Mouse (Mus musculus): ENCODE data around the gene Mief1. TPM values are rescaled to one million over a fixed set of nuclear protein-coding genes. Genes with fewer than 3 reads are reported as not detected.

Mief1 gene
- polyA plus RNA-seq, 1 experiment from 2014 or later: 16.2 TPM

DNA sequence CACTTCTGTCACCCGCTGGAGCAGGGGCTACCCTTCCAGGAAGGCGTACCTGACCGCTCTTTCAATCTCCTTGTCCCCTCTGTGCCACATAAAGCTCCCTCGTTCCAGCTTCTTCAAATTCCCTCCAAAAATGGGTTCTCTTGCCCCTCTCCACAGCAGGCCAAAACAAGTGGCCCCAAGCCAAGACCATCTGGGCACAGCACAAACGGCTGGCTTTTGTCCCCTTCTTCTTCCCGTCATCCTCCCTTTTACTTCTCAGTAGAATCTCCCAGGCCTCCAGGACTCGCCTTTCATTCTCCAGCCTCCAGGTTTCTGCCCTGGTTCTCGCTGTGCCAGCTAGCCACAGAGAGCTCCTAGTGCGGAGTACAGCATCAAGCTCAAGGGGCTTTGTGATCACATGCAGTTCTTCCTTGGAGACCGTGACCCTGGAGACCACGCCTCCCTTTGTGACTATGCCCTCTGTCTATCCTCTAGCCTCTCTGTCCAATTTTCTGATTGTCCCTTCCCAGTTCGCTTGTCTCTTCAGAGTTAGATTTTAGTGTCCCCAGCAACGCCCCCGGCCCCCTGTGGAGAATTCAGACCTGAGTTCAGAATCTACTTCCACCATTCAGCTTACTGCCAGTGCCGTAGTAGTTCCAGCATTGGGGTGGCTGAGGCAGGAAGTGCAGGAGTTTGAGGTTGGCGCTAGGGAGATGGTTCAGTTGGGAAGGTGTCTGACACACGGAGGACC is 5.6 kb upstream of the Mief1 start:
- no peaks in the 10 kb centered on the region for H3K9me3 ChIP-seq (replicated peaks)
- H3K9ac ChIP-seq: no peak overlapping the region
- peaks cover 15% of the 10 kb centered on the region for H3K4me1 ChIP-seq (replicated peaks)
- H3K36me3 ChIP-seq (replicated peaks): no peaks in the 10 kb centered on the region
- ATAC-seq (ENCODE audit: insufficient read depth): no peak
- H3K4me2 ChIP-seq: no peak overlapping the region
- no peak overlapping the region for H3K27ac ChIP-seq (replicated peaks)
- no peak overlapping the region for H3K4me3 ChIP-seq (replicated peaks)
- 68% methylated on average over 17 of the region's 17 CpGs for WGBS (ENCODE audit: insufficient replicate concordance)
- 0 out of 2 replicates have a peak, but pooled peaks cover 5% of the 10 kb centered on the region for H3K27me3 ChIP-seq

DNA sequence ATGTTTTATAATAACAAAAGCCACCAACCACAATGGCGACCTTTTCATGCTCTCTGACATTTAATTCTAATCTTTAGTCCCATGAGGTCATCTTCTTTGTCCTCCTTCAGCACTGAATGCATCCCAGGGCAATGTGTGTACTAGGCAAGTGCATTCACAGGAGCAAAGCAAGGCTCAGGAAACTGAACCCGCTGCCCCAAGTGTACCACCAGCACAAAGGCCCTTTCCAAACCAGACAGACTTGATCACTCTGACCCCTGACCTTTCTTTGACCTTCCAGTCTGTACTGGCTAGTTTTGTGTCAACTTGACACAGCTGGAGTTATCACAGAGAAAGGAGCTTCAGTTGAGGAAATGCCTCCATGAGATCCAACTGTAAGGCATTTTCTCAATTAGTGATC is 1.5 kb upstream of the Mief1 start:
- no peak overlapping the region for H3K4me2 ChIP-seq
- no peaks in the 10 kb centered on the region for H3K9me3 ChIP-seq (replicated peaks)
- H3K36me3 ChIP-seq (replicated peaks): peaks cover 21% of the 10 kb centered on the region
- peaks cover 36% of the 10 kb centered on the region for H3K4me1 ChIP-seq (replicated peaks)
- H3K9ac ChIP-seq: no peak overlapping the region
- H3K27me3 ChIP-seq: 0 out of 2 replicates have a peak, but pooled peaks cover 5% of the 10 kb centered on the region
- H3K4me3 ChIP-seq (replicated peaks): no peak overlapping the region
- 67% methylated on average over 2 of the region's 2 CpGs for WGBS (ENCODE audit: insufficient replicate concordance)
- H3K27ac ChIP-seq (replicated peaks): no peak overlapping the region
- ATAC-seq (ENCODE audit: insufficient read depth): no peak

DNA sequence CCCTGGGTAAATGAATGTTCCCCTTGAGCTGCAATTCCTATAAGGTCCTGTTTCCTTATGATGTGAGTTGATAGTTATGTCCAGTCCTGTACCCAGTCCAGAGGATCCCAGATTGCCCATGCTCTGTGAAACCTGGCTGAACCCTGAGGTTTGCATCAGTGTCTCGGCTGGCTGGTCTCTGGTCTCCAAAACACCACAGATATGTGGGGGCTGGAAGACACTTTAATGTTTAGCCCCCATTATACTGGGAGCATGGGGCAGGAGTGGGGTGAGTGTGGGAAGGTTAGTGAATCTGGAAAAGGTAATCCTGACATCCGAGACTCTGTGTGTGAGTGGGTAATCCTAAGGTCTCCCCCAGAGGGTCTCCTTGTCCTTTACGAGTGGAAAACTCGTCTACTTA is 765 bp upstream of the Mief1 start:
- Histone ChIP-seq H3K27me3 (0 out of 2 replicates have a peak, but pooled peaks cover 5% of the 10 kb centered on the region), H3K27ac (replicated peaks) (peak overlapping the region; percentile 91), H3K4me1 (replicated peaks) (peaks cover 36% of the 10 kb centered on the region), H3K4me2 (peak overlapping the region; percentile 71), H3K9ac (peak overlapping the region; percentile 50), H3K4me3 (replicated peaks) (peak overlapping the region; percentile 95; the same call in 1 of the 2 replicates), H3K9me3 (replicated peaks) (no peaks in the 10 kb centered on the region), H3K36me3 (replicated peaks) (peaks cover 27% of the 10 kb centered on the region)
- 67% methylated on average over 4 of the region's 4 CpGs for WGBS (ENCODE audit: insufficient replicate concordance)
- ATAC-seq (ENCODE audit: insufficient read depth): no peak

DNA sequence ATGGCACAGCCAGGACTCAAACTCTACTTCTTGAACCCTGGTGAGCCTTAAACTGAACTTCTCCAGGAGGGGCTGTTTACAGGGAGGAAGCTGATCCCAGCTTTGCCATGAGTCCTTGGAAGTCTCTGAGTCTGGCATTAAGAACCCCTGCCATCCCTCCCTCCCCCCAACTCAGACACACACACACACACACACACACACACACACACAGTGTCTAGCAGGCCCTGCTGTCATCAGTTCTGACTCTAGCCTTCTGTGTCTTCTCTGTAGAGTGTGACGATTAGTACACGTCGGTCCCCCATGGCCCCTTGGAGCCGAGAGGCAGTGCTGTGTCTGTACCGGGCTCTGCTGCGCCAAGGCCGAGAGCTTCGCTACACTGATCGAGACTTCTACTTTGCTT is 1.7 kb downstream of the Mief1 start, which contains the start of gene AC140267.1:
TSS of gene AC140267.1 (plus strand) at position 301 of the 400 bp plus-strand sequence.
- peaks cover 45% of the 10 kb centered on the region for H3K36me3 ChIP-seq (replicated peaks)
- WGBS (ENCODE audit: insufficient replicate concordance): 88% methylated on average over 9 of the region's 9 CpGs
- ATAC-seq (ENCODE audit: insufficient read depth): no peak
- peak within 1 kb of the TSS; percentile 86 for H3K4me2 ChIP-seq
- H3K27ac ChIP-seq (replicated peaks): peak within 1 kb of the TSS; percentile 87
- H3K9me3 ChIP-seq (replicated peaks): no peaks in the 10 kb centered on the region
- H3K9ac ChIP-seq: peak within 1 kb of the TSS; percentile 86
- H3K4me3 ChIP-seq (replicated peaks): peak within 1 kb of the TSS; percentile 95
- peaks cover 36% of the 10 kb centered on the region for H3K4me1 ChIP-seq (replicated peaks)
- no peaks in the 10 kb centered on the region for H3K27me3 ChIP-seq

DNA sequence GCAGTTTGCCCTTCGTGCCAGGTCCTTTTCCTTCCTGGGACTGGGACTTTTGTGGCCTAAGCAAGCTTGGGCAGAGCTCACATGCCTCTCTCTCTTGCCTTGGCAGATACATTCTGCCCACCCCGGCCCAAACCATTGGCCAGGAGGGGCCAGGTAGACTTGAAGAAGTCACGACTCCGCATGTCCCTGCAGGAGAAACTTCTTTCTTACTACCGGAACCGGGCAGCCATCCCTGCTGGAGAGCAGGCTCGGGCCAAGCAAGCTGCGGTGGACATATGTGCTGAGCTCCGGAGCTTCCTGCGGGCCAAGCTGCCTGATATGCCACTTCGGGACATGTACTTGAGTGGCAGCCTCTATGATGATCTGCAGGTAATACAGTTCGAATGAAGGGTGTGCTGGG is 14.3 kb downstream of the Mief1 start:
- Histone ChIP-seq H3K9me3 (replicated peaks) (no peaks in the 10 kb centered on the region), H3K4me3 (replicated peaks) (no peak overlapping the region), H3K4me2 (no peak overlapping the region), H3K4me1 (replicated peaks) (peaks cover 52% of the 10 kb centered on the region), H3K9ac (no peak overlapping the region), H3K27me3 (no peaks in the 10 kb centered on the region), H3K27ac (replicated peaks) (peak overlapping the region; percentile 2; the same call in 1 of the 2 replicates), H3K36me3 (replicated peaks) (peaks cover 93% of the 10 kb centered on the region)
- 90% methylated on average over 12 of the region's 12 CpGs for WGBS (ENCODE audit: insufficient replicate concordance)
- ATAC-seq (ENCODE audit: insufficient read depth): no peak

DNA sequence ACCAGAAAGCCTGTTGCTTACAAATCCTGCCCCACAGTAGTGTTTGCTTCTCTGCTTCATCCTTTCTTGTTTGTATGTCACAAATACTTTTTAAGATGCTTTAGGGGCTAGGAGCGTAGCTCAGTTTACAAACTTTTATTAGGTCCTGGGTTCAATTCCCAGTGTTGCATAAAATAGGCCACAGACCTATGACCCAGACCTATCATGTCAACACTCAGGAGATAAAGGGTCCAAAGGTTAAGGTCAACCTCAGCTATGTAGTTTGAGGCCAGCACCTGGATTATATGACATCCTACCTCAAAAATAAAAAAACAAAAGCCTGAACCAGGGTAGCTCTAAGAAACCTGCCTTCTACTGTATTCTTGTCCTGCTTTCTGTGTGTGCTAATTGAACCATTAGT is 14.8 kb downstream of the Mief1 start:
- WGBS (ENCODE audit: insufficient replicate concordance): 85% methylated on average over 1 of the region's 1 CpGs
- Histone ChIP-seq H3K27ac (replicated peaks) (peak overlapping the region; percentile 93), H3K36me3 (replicated peaks) (peaks cover 93% of the 10 kb centered on the region), H3K4me3 (replicated peaks) (no peak overlapping the region), H3K4me1 (replicated peaks) (peaks cover 57% of the 10 kb centered on the region), H3K9me3 (replicated peaks) (no peaks in the 10 kb centered on the region), H3K27me3 (no peaks in the 10 kb centered on the region), H3K4me2 (no peak overlapping the region), H3K9ac (no peak overlapping the region)
- ATAC-seq (ENCODE audit: insufficient read depth): no peak

DNA sequence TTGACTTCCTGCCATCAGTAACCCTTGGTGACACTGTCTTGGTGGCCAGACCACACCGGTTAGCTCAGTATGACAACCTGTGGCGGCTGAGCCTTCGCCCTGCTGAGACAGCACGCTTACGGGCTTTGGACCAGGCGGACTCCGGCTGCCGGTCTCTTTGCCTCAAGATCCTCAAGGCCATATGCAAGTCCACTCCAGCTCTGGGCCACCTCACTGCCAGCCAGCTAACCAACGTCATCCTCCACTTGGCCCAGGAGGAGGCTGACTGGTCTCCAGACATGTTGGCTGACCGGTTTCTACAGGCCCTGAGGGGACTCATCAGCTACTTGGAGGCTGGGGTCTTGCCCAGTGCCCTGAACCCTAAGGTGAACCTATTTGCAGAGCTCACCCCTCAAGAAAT is 15.9 kb downstream of the Mief1 start:
- Histone ChIP-seq H3K4me1 (replicated peaks) (peaks cover 67% of the 10 kb centered on the region), H3K9ac (peak overlapping the region; percentile 47; the same call in 1 of the 2 replicates), H3K9me3 (replicated peaks) (no peaks in the 10 kb centered on the region), H3K27ac (replicated peaks) (peak overlapping the region; percentile 93), H3K27me3 (no peaks in the 10 kb centered on the region), H3K4me2 (peak overlapping the region; percentile 66), H3K4me3 (replicated peaks) (0 out of 2 replicates have a peak overlapping the region, but pooled peaks have one; percentile 3), H3K36me3 (replicated peaks) (peaks cover 82% of the 10 kb centered on the region)
- ATAC-seq (ENCODE audit: insufficient read depth): no peak
- 83% methylated on average over 10 of the region's 10 CpGs for WGBS (ENCODE audit: insufficient replicate concordance)

DNA sequence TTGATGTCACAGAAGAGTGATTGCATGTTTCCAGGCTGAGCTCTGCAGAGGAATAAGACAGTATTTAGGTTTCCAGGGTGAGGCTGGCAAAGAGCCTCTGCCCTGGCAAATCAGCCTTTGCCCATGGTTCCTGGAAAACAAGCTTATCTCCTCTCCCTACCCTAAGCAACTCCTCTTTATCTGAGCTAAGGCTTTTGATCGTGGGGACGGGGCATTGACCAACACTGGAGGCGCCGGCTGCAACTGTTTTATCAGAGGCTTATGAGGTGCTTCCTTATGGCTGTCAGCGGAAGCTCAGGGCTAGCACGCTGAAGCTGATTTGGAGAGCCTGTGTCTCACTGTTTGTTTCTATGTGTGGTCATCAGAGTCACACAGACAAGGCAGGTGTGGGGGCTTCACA is 16.8 kb downstream of the Mief1 start:
- peaks cover 75% of the 10 kb centered on the region for H3K36me3 ChIP-seq (replicated peaks)
- 24% methylated on average over 6 of the region's 6 CpGs for WGBS (ENCODE audit: insufficient replicate concordance)
- peak; percentile 26 for ATAC-seq (ENCODE audit: insufficient read depth)
- H3K27ac ChIP-seq (replicated peaks): peak overlapping the region; percentile 93
- H3K4me3 ChIP-seq (replicated peaks): peak overlapping the region; percentile 28
- H3K9me3 ChIP-seq (replicated peaks): no peaks in the 10 kb centered on the region
- H3K27me3 ChIP-seq: no peaks in the 10 kb centered on the region
- peak overlapping the region; percentile 47 for H3K9ac ChIP-seq
- H3K4me2 ChIP-seq: peak overlapping the region; percentile 66
- H3K4me1 ChIP-seq (replicated peaks): peaks cover 68% of the 10 kb centered on the region

DNA sequence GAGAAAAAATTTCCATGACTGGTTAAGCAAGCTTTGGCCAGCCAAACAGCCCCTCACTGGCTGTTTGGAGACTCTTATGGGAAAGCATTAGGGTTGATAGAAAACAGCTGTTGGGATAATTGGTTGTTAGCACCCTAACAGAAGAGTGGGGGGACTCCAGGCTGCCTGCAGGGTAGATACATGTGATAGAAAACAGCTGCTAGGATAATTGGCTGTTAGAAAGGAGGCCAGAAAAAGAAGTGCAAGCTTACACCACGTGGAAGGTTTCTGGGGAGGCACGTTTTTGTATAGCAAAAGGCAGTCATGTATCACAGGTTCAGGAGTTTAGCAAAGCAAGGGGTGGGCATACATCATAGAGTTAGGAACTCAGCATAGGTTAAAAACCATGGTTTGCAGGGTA is 19.7 kb downstream of the Mief1 start:
- H3K4me1 ChIP-seq (replicated peaks): peaks cover 83% of the 10 kb centered on the region
- H3K9ac ChIP-seq: no peak overlapping the region
- peak overlapping the region; percentile 92; the same call in 1 of the 2 replicates for H3K4me3 ChIP-seq (replicated peaks)

DNA sequence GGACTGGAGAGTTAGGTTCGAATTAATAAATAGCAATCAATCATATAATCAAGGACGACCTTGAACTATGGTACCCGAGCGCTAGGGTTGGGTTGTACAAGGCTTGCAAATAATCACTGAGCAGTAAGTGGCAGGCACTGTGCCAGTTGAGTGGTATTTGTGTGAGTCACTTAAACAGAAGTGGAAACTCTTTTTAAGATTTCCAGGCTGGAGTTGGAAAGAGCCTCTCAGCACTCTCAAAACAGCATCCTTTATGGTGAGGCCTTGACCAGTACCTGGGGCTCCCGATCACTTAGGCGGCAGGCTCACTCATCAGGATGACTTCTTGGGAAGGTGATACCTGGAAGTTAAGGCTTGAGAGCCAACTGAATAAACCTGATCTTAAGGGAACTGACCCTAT is 20.4 kb downstream of the Mief1 start:
- H3K9me3 ChIP-seq (replicated peaks): no peaks in the 10 kb centered on the region
- peak overlapping the region; percentile 99 for H3K27ac ChIP-seq (replicated peaks)
- H3K9ac ChIP-seq: peak overlapping the region; percentile 80
- peak overlapping the region; percentile 92 for H3K4me2 ChIP-seq
- peaks cover 72% of the 10 kb centered on the region for H3K36me3 ChIP-seq (replicated peaks)
- WGBS (ENCODE audit: insufficient replicate concordance): 46% methylated on average over 6 of the region's 6 CpGs
- no peak for ATAC-seq (ENCODE audit: insufficient read depth)
- H3K4me1 ChIP-seq (replicated peaks): peaks cover 83% of the 10 kb centered on the region
- H3K27me3 ChIP-seq: no peaks in the 10 kb centered on the region
- H3K4me3 ChIP-seq (replicated peaks): peak overlapping the region; percentile 92

More for the DNA sequence above, 19.7 kb downstream of the Mief1 start:
- H3K27me3 ChIP-seq: no peaks in the 10 kb centered on the region
- no peaks in the 10 kb centered on the region for H3K9me3 ChIP-seq (replicated peaks)
- H3K36me3 ChIP-seq (replicated peaks): peaks cover 73% of the 10 kb centered on the region
- peak overlapping the region; percentile 92 for H3K4me2 ChIP-seq
- ATAC-seq (ENCODE audit: insufficient read depth): no peak
- 54% methylated on average over 2 of the region's 2 CpGs for WGBS (ENCODE audit: insufficient replicate concordance)
- peak overlapping the region; percentile 99 for H3K27ac ChIP-seq (replicated peaks)

DNA sequence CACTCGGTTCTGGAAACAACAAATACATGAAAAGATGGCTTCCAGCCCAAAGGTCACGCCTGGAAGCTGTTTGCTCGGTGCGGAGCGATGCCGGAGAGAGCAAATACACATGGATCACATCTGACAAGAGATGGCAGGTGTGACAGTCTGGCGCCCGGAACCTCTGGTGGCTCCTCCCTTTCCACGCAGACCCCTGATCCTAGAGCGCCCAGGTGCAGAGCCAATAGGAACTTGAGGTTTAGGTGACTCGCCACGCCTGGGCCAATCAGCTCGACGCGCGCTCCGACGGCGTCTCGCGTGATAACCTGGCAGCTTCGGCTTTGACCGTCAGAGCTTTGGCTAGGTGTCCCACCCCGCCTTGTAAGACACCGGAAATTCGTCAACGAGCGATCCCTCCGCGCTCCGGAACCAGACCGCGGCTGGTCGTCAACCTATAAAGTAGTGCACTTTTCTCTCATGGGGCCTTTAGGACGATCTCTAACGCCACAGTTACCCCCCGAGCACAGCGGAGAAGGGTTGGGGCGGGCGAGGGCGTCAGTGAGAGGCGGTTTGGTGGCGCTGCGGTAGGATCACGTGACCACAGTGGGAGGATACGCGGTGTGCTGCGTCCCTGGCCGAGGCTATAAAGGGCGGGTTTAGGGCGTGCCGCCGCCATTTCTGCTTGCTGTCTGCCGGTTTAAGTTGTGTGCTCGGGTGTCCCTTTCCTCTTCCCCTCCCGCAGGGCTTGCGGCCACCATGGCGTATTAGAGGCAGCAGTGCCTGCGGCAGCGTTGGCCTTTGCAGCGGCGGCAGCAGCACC is 21.2 kb downstream of the Mief1 start, which contains the start of gene Atf4:
TSS of gene Atf4 (plus strand) at position 338 of the 799 bp plus-strand sequence.
- Histone ChIP-seq H3K9me3 (replicated peaks) (no peaks in the 10 kb centered on the region), H3K4me1 (replicated peaks) (peaks cover 83% of the 10 kb centered on the region), H3K36me3 (replicated peaks) (peaks cover 72% of the 10 kb centered on the region), H3K27me3 (no peaks in the 10 kb centered on the region), H3K4me3 (replicated peaks) (peak within 1 kb of the TSS; percentile 92), H3K4me2 (peak within 1 kb of the TSS; percentile 92), H3K9ac (peak within 1 kb of the TSS; percentile 96), H3K27ac (replicated peaks) (peak within 1 kb of the TSS; percentile 99)
- under 1% methylated on average over 62 of the region's 62 CpGs for WGBS (ENCODE audit: insufficient replicate concordance)
- ATAC-seq (ENCODE audit: insufficient read depth): peak; percentile 87

All from liver, embryonic 15.5 days (tissue).